Mouse (Mus musculus): ENCODE data around the gene Nop58. TPM values are rescaled to one million over a fixed set of nuclear protein-coding genes. Genes with fewer than 3 reads are reported as not detected.
"Not testable (repeated sequence)": the region's sequence is repeated elsewhere in the genome, so short reads cannot be mapped to it uniquely, and the experiment has no call there.

Gene Nop58
- polyA plus RNA-seq, 1 experiment from 2014 or later: 134 TPM

- H3K4me1 ChIP-seq (replicated peaks): peaks cover 9% of the 10 kb centered on the region
- H3K4me2 ChIP-seq: no peak overlapping the region
- H3K27ac ChIP-seq: no peak overlapping the region
- no peaks in the 10 kb centered on the region for H3K36me3 ChIP-seq
- no peak for ATAC-seq (replicated peaks; ENCODE audit: insufficient number of reproducible peaks, insufficient read depth, low FRiP score, low read depth)
- no peak overlapping the region for H3K9ac ChIP-seq
- H3K4me3 ChIP-seq: no peak overlapping the region
- H3K27me3 ChIP-seq: no peaks in the 10 kb centered on the region
- H3K9me3 ChIP-seq (replicated peaks): no peaks in the 10 kb centered on the region
- whole genome bisulfite sequencing: 80% methylated on average over 8 of the region's 8 CpGs
These were observed 45.3 kb downstream of the Nop58 start for GRCm38 (mm10) chr1:59730106-59730505.

- Histone ChIP-seq H3K27ac (no peak overlapping the region), H3K4me1 (replicated peaks) (peaks cover 3% of the 10 kb centered on the region), H3K4me2 (no peak overlapping the region), H3K4me3 (no peak overlapping the region), H3K36me3 (no peaks in the 10 kb centered on the region), H3K9me3 (replicated peaks) (no peaks in the 10 kb centered on the region), H3K27me3 (no peaks in the 10 kb centered on the region), H3K9ac (no peak overlapping the region)
- 82% methylated on average over 4 of the region's 4 CpGs for WGBS
- ATAC-seq (replicated peaks; ENCODE audit: insufficient number of reproducible peaks, insufficient read depth, low FRiP score, low read depth): no peak
These were observed 46.0 kb downstream of the Nop58 start for GRCm38 (mm10) chr1:59730737-59731136.

- ATAC-seq (replicated peaks; ENCODE audit: insufficient number of reproducible peaks, insufficient read depth, low FRiP score, low read depth): no peak
- Histone ChIP-seq H3K27me3 (no peaks in the 10 kb centered on the region), H3K4me1 (replicated peaks) (no peaks in the 10 kb centered on the region), H3K9me3 (replicated peaks) (no peaks in the 10 kb centered on the region), H3K36me3 (no peaks in the 10 kb centered on the region), H3K9ac (no peak overlapping the region), H3K4me3 (no peak overlapping the region), H3K4me2 (no peak overlapping the region), H3K27ac (no peak overlapping the region)
- WGBS: 50% methylated on average over 6 of the region's 6 CpGs
These were observed 49.3 kb downstream of the Nop58 start for GRCm38 (mm10) chr1:59734076-59734475.

DNA sequence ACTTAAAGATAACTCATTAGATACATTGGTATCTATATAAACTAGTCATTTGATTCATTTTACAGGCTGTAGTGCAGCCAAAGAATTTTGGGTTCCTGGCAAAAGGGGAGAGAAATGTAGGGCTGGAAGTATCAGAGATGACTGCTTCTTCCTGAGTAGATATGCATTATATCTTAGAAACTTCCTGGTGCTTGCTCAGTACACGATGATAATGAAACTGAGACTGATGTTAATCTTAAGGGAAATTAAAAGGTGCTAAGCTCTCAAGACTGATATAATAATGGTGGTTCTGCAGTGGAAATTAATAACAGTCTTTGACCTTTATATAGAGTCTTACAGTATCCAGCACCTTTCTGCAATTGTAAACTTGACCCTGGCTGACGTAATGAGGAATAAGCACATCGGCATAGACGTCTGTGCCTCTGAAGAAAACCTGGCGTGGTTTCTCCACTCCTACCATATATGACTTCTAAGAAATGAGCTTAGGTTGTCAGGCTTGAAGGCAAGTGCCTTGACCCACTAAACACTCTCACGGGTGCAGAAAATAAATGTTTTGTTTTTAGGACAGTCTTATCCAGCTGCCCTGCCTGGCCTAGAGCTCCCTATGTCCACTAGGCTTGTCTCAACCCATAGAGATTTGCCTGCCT is 54.1 kb downstream of the Nop58 start:
- H3K4me1 ChIP-seq (replicated peaks): peaks cover 4% of the 10 kb centered on the region
- no peaks in the 10 kb centered on the region for H3K27me3 ChIP-seq
- WGBS: 53% methylated on average over 6 of the region's 6 CpGs
- H3K9ac ChIP-seq: no peak overlapping the region
- no peak overlapping the region for H3K27ac ChIP-seq
- no peaks in the 10 kb centered on the region for H3K9me3 ChIP-seq (replicated peaks)
- no peak overlapping the region for H3K4me3 ChIP-seq
- no peak overlapping the region for H3K4me2 ChIP-seq
- ATAC-seq (replicated peaks; ENCODE audit: insufficient number of reproducible peaks, insufficient read depth, low FRiP score, low read depth): no peak
- no peaks in the 10 kb centered on the region for H3K36me3 ChIP-seq

DNA sequence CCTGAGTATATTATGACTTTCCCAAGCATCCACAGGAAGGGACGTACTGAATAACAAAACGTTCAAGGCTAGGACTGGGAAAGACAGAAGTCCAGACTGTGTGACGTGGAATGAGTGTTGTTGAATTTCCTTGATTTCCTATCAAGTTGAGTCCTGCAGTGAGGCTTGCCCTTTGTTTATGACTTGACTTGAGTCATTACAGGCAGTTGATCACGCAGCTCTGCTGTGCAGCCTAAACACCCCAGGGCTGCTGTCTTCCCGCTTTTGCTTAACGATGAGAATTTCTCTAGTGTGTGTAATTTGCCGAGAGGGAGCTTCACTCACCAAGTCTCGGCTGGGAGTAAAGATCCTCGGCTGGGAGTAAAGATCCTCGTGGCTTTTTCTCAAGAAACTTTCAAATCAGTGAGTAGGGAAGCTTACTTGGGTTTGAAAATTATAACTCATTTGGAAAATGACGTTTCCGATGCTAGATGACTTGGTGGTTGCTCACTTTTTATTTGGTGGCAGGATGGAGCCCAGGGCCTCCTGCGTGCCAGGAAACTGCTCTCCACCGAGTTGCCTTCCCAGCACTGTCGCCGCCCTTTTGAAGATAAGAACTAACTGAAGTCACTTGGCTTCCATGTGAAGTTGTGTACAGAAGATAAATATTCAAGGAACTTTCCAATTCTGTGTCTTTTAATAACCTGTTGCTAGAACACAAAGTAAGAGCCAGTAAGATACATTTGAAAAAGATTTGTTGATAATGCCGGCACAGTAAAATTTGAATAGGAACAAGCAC is 55.0 kb downstream of the Nop58 start:
- Histone ChIP-seq H3K36me3 (no peaks in the 10 kb centered on the region), H3K27ac (0 out of 2 replicates have a peak overlapping the region, but pooled peaks have one; percentile 17), H3K4me3 (no peak overlapping the region), H3K27me3 (no peaks in the 10 kb centered on the region), H3K4me2 (no peak overlapping the region), H3K9ac (no peak overlapping the region), H3K4me1 (replicated peaks) (peaks cover 4% of the 10 kb centered on the region), H3K9me3 (replicated peaks) (no peaks in the 10 kb centered on the region)
- ATAC-seq (replicated peaks; ENCODE audit: insufficient number of reproducible peaks, insufficient read depth, low FRiP score, low read depth): no peak
- 48% methylated on average over 17 of the region's 17 CpGs for WGBS

- H3K9ac ChIP-seq: no peak overlapping the region
These were observed 64.3 kb downstream of the Nop58 start for GRCm38 (mm10) chr1:59749047-59749446.

DNA sequence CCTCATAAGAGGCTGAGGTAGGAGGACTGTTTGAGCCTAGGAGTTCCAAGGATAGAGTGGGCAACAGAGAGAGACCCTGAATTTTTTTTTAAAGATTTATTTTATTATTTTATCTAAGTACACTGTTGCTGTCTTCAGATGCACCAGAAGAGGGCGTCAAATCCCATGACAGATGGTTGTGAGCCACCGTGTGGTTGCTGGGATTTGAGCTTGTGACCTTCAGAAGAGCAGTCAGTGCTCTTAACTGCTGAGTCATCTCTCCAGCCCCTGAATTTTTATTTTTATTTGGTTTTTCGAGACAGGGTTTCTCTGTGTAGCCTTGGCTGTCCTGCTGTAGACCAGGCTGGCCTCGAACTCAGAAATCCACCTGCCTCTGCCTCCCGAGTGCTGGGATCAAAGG is 65.0 kb downstream of the Nop58 start:
- H3K27me3 ChIP-seq; H3K4me3 ChIP-seq; H3K36me3 ChIP-seq; H3K9me3 ChIP-seq (replicated peaks); H3K9ac ChIP-seq; ATAC-seq (replicated peaks; ENCODE audit: insufficient number of reproducible peaks, insufficient read depth, low FRiP score, low read depth); H3K4me2 ChIP-seq; H3K4me1 ChIP-seq (replicated peaks); H3K27ac ChIP-seq: not testable (repeated sequence)
- 63% methylated on average over 5 of the region's 5 CpGs for WGBS

More at GRCm38 (mm10) chr1:59749047-59749446, 64.3 kb downstream of the Nop58 start:
- H3K9me3 ChIP-seq (replicated peaks): no peaks in the 10 kb centered on the region
- no peaks in the 10 kb centered on the region for H3K27me3 ChIP-seq
- H3K4me3 ChIP-seq: no peak overlapping the region
- H3K36me3 ChIP-seq: no peaks in the 10 kb centered on the region
- ATAC-seq (replicated peaks; ENCODE audit: insufficient number of reproducible peaks, insufficient read depth, low FRiP score, low read depth): no peak
- H3K4me1 ChIP-seq (replicated peaks): no peaks in the 10 kb centered on the region
- no peak overlapping the region for H3K4me2 ChIP-seq
- WGBS: 62% methylated on average over 2 of the region's 2 CpGs
- H3K27ac ChIP-seq: no peak overlapping the region

- Histone ChIP-seq H3K36me3 (no peaks in the 10 kb centered on the region), H3K27ac (no peak overlapping the region), H3K4me3 (no peak overlapping the region), H3K4me2 (no peak overlapping the region), H3K9ac (no peak overlapping the region), H3K4me1 (replicated peaks) (no peaks in the 10 kb centered on the region), H3K27me3 (no peaks in the 10 kb centered on the region), H3K9me3 (replicated peaks) (no peaks in the 10 kb centered on the region)
- no peak for ATAC-seq (replicated peaks; ENCODE audit: insufficient number of reproducible peaks, insufficient read depth, low FRiP score, low read depth)
- WGBS: 72% methylated on average over 1 of the region's 1 CpGs
These were observed 70.5 kb downstream of the Nop58 start for GRCm38 (mm10) chr1:59755298-59755697.

DNA sequence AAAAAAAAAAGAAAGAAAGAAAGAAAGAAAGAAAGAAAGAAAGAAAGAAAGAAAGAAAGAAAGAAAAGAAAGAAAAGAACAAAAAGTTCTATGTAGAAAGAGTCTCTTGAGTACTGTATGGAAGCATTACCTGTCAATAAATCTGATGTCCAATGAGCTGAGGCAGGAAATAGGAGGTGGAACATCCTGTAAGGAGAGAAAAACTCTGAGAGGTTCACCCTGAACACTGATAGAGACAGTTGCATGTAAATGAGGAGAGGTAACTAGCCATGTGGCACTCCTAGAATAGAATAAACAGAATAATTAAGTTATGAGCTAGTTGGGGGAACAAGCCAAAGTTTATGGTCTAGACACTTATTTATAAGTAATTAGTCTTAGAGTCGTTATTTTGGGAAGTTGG is 73.6 kb downstream of the Nop58 start:
- H3K4me2 ChIP-seq: no peak overlapping the region
- H3K36me3 ChIP-seq: no peaks in the 10 kb centered on the region
- no peaks in the 10 kb centered on the region for H3K9me3 ChIP-seq (replicated peaks)
- H3K4me1 ChIP-seq (replicated peaks): peaks cover 6% of the 10 kb centered on the region; the same call in 1 of the 2 replicates
- 93% methylated on average over 1 of the region's 1 CpGs for WGBS
- H3K27ac ChIP-seq: no peak overlapping the region
- ATAC-seq (replicated peaks; ENCODE audit: insufficient number of reproducible peaks, insufficient read depth, low FRiP score, low read depth): no peak
- H3K9ac ChIP-seq: no peak overlapping the region
- H3K4me3 ChIP-seq: no peak overlapping the region
- no peaks in the 10 kb centered on the region for H3K27me3 ChIP-seq

- Histone ChIP-seq H3K36me3 (no peaks in the 10 kb centered on the region), H3K4me1 (replicated peaks) (peaks cover 16% of the 10 kb centered on the region), H3K27ac (peak overlapping the region; percentile 99), H3K9ac (peak overlapping the region; percentile 86), H3K4me3 (peak overlapping the region; percentile 96), H3K4me2 (peak overlapping the region; percentile 70), H3K27me3 (no peaks in the 10 kb centered on the region), H3K9me3 (replicated peaks) (no peaks in the 10 kb centered on the region)
- ATAC-seq (replicated peaks; ENCODE audit: insufficient number of reproducible peaks, insufficient read depth, low FRiP score, low read depth): no peak
- 7% methylated on average over 10 of the region's 10 CpGs for WGBS
These were observed 77.4 kb downstream of the Nop58 start for GRCm38 (mm10) chr1:59762208-59762607.

DNA sequence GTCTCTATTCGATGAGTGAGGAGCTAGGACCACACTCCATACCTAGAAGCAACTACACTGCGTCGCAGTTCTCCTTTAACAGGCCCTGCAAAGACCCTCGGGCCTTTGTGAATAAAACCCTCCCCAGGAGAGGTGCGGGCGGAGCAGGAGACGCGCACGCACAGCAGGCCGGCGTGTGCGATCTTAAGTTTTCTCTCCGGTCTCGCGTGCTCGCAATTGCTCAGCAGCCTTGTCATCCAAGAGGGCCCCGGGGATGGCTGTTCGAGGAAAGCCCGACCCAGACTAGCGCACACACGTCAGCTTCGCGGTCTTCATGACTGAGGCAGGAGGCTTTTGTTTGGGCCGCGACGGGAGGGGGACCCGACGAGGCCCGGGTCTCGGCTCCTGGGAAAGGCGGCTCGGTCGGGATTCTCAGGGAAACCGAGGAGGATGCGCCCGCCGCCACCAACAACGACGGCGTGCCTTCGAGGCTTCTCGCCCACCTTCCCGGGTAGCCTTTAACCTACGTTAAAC is 77.9 kb downstream of the Nop58 start:
- Histone ChIP-seq H3K4me2 (peak overlapping the region; percentile 70), H3K9ac (peak overlapping the region; percentile 86), H3K27ac (peak overlapping the region; percentile 99), H3K36me3 (no peaks in the 10 kb centered on the region), H3K27me3 (no peaks in the 10 kb centered on the region), H3K4me3 (peak overlapping the region; percentile 96), H3K9me3 (replicated peaks) (no peaks in the 10 kb centered on the region), H3K4me1 (replicated peaks) (peaks cover 16% of the 10 kb centered on the region)
- WGBS: under 1% methylated on average over 44 of the region's 44 CpGs
- ATAC-seq (replicated peaks; ENCODE audit: insufficient number of reproducible peaks, insufficient read depth, low FRiP score, low read depth): peak; percentile 28

Data from heart, embryonic 15.5 days (tissue).